Mouse (Mus musculus): ENCODE results near the gene Abcc9. TPM values are rescaled to one million over a fixed set of nuclear protein-coding genes. Genes with fewer than 3 reads are reported as not detected.

Gene Abcc9
- total and polyA plus RNA-seq, 2 experiments from 2014 or later: 2.3 to 9.7 TPM

DNA sequence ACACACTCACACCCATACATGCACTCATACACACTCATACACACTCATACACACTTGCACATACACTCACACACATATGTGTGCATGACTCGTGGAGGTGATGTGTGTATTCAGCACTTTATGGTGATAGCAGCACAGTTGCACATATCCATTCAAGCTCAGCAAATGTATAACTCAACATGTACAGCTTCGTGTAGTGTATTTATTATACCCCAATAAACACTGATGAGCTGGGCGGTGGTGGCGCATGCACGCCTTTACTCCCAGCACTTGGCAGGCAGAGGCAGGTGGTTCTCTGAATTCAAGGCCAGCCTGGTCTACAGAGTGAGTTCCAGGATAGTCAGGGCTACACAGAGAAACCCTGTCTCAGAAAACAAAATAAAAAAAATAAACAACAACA is 43.4 kb upstream of the Abcc9 start:
- Histone ChIP-seq H3K9ac (replicated peaks; ENCODE audit: low read length, poor library complexity, severe bottlenecking) (no peak overlapping the region), H3K4me2 (ENCODE audit: low read depth, low read length, poor library complexity, severe bottlenecking) (no peak overlapping the region), H3K27ac (ENCODE audit: low read depth, low read length) (no peak overlapping the region), H3K4me1 (ENCODE audit: insufficient read depth, low read length) (no peaks in the 10 kb centered on the region), H3K27me3 (ENCODE audit: insufficient read depth, low read length) (no peaks in the 10 kb centered on the region), H3K9me3 (ENCODE audit: low read length) (no peaks in the 10 kb centered on the region), H3K36me3 (ENCODE audit: insufficient read depth, low read length) (no peaks in the 10 kb centered on the region), H3K4me3 (ENCODE audit: low read depth, low read length) (no peak overlapping the region)
- no peak for DNase-seq (ENCODE audit: low spot score)
- WGBS: 91% methylated on average over 5 of the region's 5 CpGs
- TF ChIP-seq CTCF (IDR thresholded peaks at IDR 0.05): no peak
- no peak for ATAC-seq (ENCODE audit: low FRiP score)

DNA sequence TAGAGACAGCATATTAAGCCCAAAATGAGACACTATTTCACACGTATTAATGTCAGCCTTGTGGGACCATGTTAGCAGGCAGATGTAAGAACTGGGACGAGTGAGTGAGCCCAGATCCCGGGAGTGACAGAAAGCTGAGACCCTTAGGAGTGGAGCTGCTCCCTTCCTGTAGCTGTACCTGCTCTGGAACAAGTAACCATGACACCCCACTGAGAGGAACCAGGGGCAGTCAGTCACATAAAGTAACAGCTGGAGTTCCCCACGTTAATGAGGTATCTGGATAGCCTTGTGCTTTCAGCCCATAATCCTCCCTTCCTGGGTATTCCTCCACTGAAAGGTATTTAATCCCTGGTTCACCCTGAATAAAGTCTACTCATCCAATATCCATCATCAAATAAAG is 41.1 kb upstream of the Abcc9 start:
- Histone ChIP-seq H3K9me3 (ENCODE audit: low read length) (no peaks in the 10 kb centered on the region), H3K36me3 (ENCODE audit: insufficient read depth, low read length) (no peaks in the 10 kb centered on the region), H3K4me1 (ENCODE audit: insufficient read depth, low read length) (no peaks in the 10 kb centered on the region), H3K4me2 (ENCODE audit: low read depth, low read length, poor library complexity, severe bottlenecking) (no peak overlapping the region), H3K27me3 (ENCODE audit: insufficient read depth, low read length) (no peaks in the 10 kb centered on the region), H3K9ac (replicated peaks; ENCODE audit: low read length, poor library complexity, severe bottlenecking) (no peak overlapping the region), H3K27ac (ENCODE audit: low read depth, low read length) (no peak overlapping the region), H3K4me3 (ENCODE audit: low read depth, low read length) (no peak overlapping the region)
- WGBS: 66% methylated on average over 4 of the region's 4 CpGs
- ATAC-seq (ENCODE audit: low FRiP score) (no peak), DNase-seq (ENCODE audit: low spot score) (no peak)
- TF ChIP-seq CTCF (IDR thresholded peaks at IDR 0.05): no peak

DNA sequence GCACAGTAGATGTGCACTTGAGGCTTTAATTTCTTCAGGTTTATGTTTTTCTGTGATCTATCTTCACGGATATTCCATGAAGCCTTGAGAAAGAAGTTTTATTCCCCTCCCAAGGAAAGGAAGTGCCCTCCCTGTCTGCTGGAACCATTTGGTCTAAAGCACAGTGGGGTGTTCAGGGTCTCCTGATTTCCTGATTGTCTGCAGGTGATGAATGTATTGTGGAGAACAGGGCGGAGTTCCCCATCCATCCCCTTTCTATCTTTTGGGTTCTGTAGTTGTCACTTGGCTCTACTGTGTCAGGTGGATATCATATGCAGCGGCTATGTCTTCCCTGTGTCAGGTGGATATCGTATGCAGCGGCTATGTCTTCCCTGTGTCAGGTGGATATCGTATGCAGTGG is 39.6 kb upstream of the Abcc9 start:
- no peak for ATAC-seq (ENCODE audit: low FRiP score)
- TF ChIP-seq CTCF (IDR thresholded peaks at IDR 0.05): no peak
- H3K9ac ChIP-seq (replicated peaks; ENCODE audit: low read length, poor library complexity, severe bottlenecking): no peak overlapping the region
- no peak overlapping the region for H3K27ac ChIP-seq (ENCODE audit: low read depth, low read length)
- no peak overlapping the region for H3K4me2 ChIP-seq (ENCODE audit: low read depth, low read length, poor library complexity, severe bottlenecking)
- no peak overlapping the region for H3K4me3 ChIP-seq (ENCODE audit: low read depth, low read length)
- no peaks in the 10 kb centered on the region for H3K27me3 ChIP-seq (ENCODE audit: insufficient read depth, low read length)
- no peak for DNase-seq (ENCODE audit: low spot score)
- no peaks in the 10 kb centered on the region for H3K4me1 ChIP-seq (ENCODE audit: insufficient read depth, low read length)
- no peaks in the 10 kb centered on the region for H3K9me3 ChIP-seq (ENCODE audit: low read length)
- H3K36me3 ChIP-seq (ENCODE audit: insufficient read depth, low read length): no peaks in the 10 kb centered on the region
- WGBS: 87% methylated on average over 6 of the region's 6 CpGs

DNA sequence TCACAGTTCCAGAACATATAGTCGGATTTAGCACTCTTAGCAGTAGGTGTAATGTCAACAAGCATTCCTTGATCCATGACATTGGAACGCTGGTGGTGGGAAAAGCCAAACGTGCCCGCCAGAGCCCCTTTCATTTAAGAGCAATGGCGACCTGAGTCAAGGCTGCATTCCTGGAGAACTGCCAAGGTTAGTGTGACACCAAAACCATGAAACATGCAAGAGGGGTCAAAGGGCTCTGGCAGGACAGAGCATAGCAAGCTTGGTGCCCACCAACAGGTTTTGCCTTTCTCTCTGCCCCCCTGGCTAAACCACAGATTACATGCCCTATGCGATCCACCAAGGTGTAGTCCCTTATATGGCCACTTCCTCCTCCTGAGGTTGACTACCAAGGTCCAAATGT is 36.5 kb upstream of the Abcc9 start:
- no peak for TF ChIP-seq CTCF (IDR thresholded peaks at IDR 0.05)
- H3K27me3 ChIP-seq (ENCODE audit: insufficient read depth, low read length): no peaks in the 10 kb centered on the region
- whole genome bisulfite sequencing: 80% methylated on average over 6 of the region's 6 CpGs
- no peak overlapping the region for H3K4me2 ChIP-seq (ENCODE audit: low read depth, low read length, poor library complexity, severe bottlenecking)
- H3K36me3 ChIP-seq (ENCODE audit: insufficient read depth, low read length): no peaks in the 10 kb centered on the region
- H3K27ac ChIP-seq (ENCODE audit: low read depth, low read length): no peak overlapping the region
- no peak overlapping the region for H3K4me3 ChIP-seq (ENCODE audit: low read depth, low read length)
- no peak overlapping the region for H3K9ac ChIP-seq (replicated peaks; ENCODE audit: low read length, poor library complexity, severe bottlenecking)
- ATAC-seq (ENCODE audit: low FRiP score) (no peak), DNase-seq (ENCODE audit: low spot score) (no peak)
- no peaks in the 10 kb centered on the region for H3K9me3 ChIP-seq (ENCODE audit: low read length)
- H3K4me1 ChIP-seq (ENCODE audit: insufficient read depth, low read length): no peaks in the 10 kb centered on the region

DNA sequence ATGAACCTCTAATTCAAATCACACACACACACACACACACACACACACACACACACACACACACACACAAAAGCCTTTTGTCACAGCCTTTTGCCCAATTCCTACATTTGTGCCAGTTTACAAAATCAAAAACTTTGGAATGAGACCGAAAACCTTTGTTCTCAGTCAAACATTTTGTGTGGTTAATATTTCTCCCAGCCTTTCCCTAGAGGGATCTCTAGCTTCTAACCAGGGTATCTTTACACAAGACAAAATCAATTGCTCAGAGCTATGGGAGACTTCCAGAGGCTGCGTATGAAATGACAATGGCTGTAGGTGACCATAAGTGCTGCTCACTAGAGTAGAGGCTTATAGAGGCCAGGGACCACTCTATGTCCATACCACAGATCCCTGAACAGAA is 36.1 kb upstream of the Abcc9 start:
- H3K9me3 ChIP-seq (ENCODE audit: low read length): no peaks in the 10 kb centered on the region
- H3K9ac ChIP-seq (replicated peaks; ENCODE audit: low read length, poor library complexity, severe bottlenecking): no peak overlapping the region
- DNase-seq (ENCODE audit: low spot score): no peak
- H3K36me3 ChIP-seq (ENCODE audit: insufficient read depth, low read length): no peaks in the 10 kb centered on the region
- TF ChIP-seq CTCF (IDR thresholded peaks at IDR 0.05): no peak
- no peak overlapping the region for H3K4me2 ChIP-seq (ENCODE audit: low read depth, low read length, poor library complexity, severe bottlenecking)
- ATAC-seq (ENCODE audit: low FRiP score): no peak
- no peak overlapping the region for H3K4me3 ChIP-seq (ENCODE audit: low read depth, low read length)
- H3K27me3 ChIP-seq (ENCODE audit: insufficient read depth, low read length): no peaks in the 10 kb centered on the region
- H3K27ac ChIP-seq (ENCODE audit: low read depth, low read length): no peak overlapping the region
- WGBS: 92% methylated on average over 2 of the region's 2 CpGs
- no peaks in the 10 kb centered on the region for H3K4me1 ChIP-seq (ENCODE audit: insufficient read depth, low read length)

DNA sequence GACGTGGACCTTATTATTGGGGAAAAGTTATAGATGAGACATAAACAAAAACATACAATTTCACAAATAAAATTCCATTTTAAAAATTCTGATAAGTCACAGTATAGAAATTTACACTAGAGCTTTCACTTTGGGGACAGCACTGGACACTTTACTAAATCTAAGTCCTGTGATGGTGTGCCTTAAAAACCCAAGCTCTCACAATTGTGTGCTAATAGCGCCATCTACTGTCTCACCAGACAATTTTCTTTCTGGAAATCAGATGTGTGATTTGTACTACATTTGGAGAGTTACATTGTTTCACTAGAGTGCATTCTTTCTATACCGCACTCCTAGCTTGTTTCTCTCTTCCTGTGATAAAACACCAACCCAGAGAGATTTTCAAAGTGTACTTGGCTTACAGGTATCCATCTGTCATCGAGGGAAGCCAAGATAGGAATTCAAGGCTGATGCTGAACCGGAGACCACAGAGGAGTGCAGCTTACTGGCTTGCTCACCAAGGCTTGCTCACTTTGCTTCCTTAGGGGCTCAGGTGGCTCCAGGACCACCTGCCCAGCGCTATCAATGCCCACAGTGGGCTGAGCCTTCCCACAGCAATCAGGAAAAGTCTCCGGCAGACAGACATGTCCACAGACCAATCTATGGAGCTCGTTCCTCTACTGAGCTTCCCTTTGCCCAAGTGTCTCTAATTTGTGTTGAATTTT is 33.3 kb upstream of the Abcc9 start:
- WGBS: 55% methylated on average over 8 of the region's 8 CpGs
- Histone ChIP-seq H3K4me1 (ENCODE audit: insufficient read depth, low read length) (no peaks in the 10 kb centered on the region), H3K9ac (replicated peaks; ENCODE audit: low read length, poor library complexity, severe bottlenecking) (no peak overlapping the region), H3K4me2 (ENCODE audit: low read depth, low read length, poor library complexity, severe bottlenecking) (no peak overlapping the region), H3K27ac (ENCODE audit: low read depth, low read length) (no peak overlapping the region), H3K36me3 (ENCODE audit: insufficient read depth, low read length) (no peaks in the 10 kb centered on the region), H3K27me3 (ENCODE audit: insufficient read depth, low read length) (no peaks in the 10 kb centered on the region), H3K9me3 (ENCODE audit: low read length) (no peaks in the 10 kb centered on the region), H3K4me3 (ENCODE audit: low read depth, low read length) (no peak overlapping the region)
- peak; percentile 83 for DNase-seq (ENCODE audit: low spot score)
- no peak for ATAC-seq (ENCODE audit: low FRiP score)
- peak; percentile 89 for TF ChIP-seq CTCF (IDR thresholded peaks at IDR 0.05)

Measured in midbrain, postnatal 0 days (tissue).